8 mouse cellular contexts compared by ENCODE assay signal in genomic region chr4:126556809-126557711, GRCm38 (mm10). TPM values are rescaled to one million over a fixed set of nuclear protein-coding genes. Genes with fewer than 3 reads are reported as not detected.
A peak's percentile ranks its signal among the peaks of the same experiment; 100 is the strongest.
DNase-seq lines count a peak whose midpoint lies in the region; ATAC-seq and TF ChIP-seq lines count a peak whose summit lies in the region.

Clspn (plus strand) TSS chr4:126556935.

- peak within 1 kb of the TSS; percentile 69 for H3K4me2 ChIP-seq in forebrain, embryonic 16.5 days (ENCODE audit: low read length)
- H3K4me2 ChIP-seq in lung, postnatal 0 days (replicated peaks; ENCODE audit: low read depth, low read length) = peak within 1 kb of the TSS; percentile 94

- no peaks in the 10 kb centered on the region for H3K27me3 ChIP-seq in forebrain, embryonic 16.5 days (replicated peaks; ENCODE audit: control insufficient read depth, insufficient read depth, low read length)
- H3K27me3 ChIP-seq in lung, postnatal 0 days (replicated peaks; ENCODE audit: insufficient read depth, low read length) = no peaks in the 10 kb centered on the region

- H3K4me1 ChIP-seq in forebrain, embryonic 16.5 days (replicated peaks; ENCODE audit: control insufficient read depth, insufficient read depth, low read length) = peaks cover 9% of the 10 kb centered on the region
- H3K4me1 ChIP-seq in lung, postnatal 0 days (ENCODE audit: insufficient read depth, low read depth, low read length) = no peaks in the 10 kb centered on the region

- H3K36me3 ChIP-seq in forebrain, embryonic 16.5 days (ENCODE audit: control insufficient read depth, insufficient read depth) = no peaks in the 10 kb centered on the region
- no peaks in the 10 kb centered on the region for H3K36me3 ChIP-seq in lung, postnatal 0 days (ENCODE audit: insufficient read depth, low read length)

- no peak for TF ChIP-seq CTCF in layer of hippocampus, adult 2 months (conservative IDR thresholded peaks at IDR 0.05)
- no peak for TF ChIP-seq CTCF in lung, postnatal 0 days (IDR thresholded peaks at IDR 0.05)

- intact Hi-C loops in heart, postnatal 36 days (cut with DNase I) = loop anchor here (5.0 to 10.0 kb wide), 4 partner anchors 120 to 768 kb away; partner anchors contain the start of gene Psmb2

- ATAC-seq in forebrain, embryonic 16.5 days = peak; percentile 99
- peak; percentile 99 for ATAC-seq in lung, postnatal 0 days

- no peaks in the 10 kb centered on the region for H3K9me3 ChIP-seq in forebrain, embryonic 16.5 days (ENCODE audit: control insufficient read depth, low read length)
- H3K9me3 ChIP-seq in lung, postnatal 0 days (ENCODE audit: low read length) = no peaks in the 10 kb centered on the region

- H3K9ac ChIP-seq in forebrain, embryonic 16.5 days (replicated peaks; ENCODE audit: low read depth, low read length) = peak within 1 kb of the TSS; percentile 54
- H3K9ac ChIP-seq in lung, postnatal 0 days (replicated peaks; ENCODE audit: low read depth) = peak within 1 kb of the TSS; percentile 36; the same call in 1 of the 2 replicates

- DNase-seq in MN1 (ENCODE audit: low spot score) = peak; percentile 87
- peak; percentile 76 to 86 for DNase-seq in cerebellum, adult 18-20 months
- DNase-seq in heart, postnatal 36 days = peak; percentile 82 to 84
- peak; percentile 79 to 80 for DNase-seq in layer of hippocampus, adult 2 months (ENCODE audit: low spot score in 2 of 2)
- DNase-seq in lung, postnatal 0 days (ENCODE audit: low spot score) = peak; percentile 95
- peak; percentile 71 for DNase-seq in ovary, postnatal 10 days (ENCODE audit: low spot score)
- DNase-seq in thymus, postnatal 10 days (ENCODE audit: low spot score in 2 of 2) = peak; percentile 89 to 90

- H3K4me3 ChIP-seq in forebrain, embryonic 16.5 days (replicated peaks; ENCODE audit: low read length) = peak within 1 kb of the TSS; percentile 68
- H3K4me3 ChIP-seq in layer of hippocampus, adult 2 months = peak within 1 kb of the TSS; percentile 58
- peak within 1 kb of the TSS; percentile 69 for H3K4me3 ChIP-seq in lung, postnatal 0 days (ENCODE audit: low read depth, low read length)

- under 1% methylated on average over 52 of the region's 54 CpGs for WGBS in forebrain, embryonic 16.5 days
- under 1% methylated on average over 54 of the region's 54 CpGs for WGBS in lung, postnatal 0 days

- H3K27ac ChIP-seq in forebrain, embryonic 16.5 days (ENCODE audit: low read length) = no peak within 1 kb of the TSS
- no peak within 1 kb of the TSS for H3K27ac ChIP-seq in layer of hippocampus, adult 2 months
- H3K27ac ChIP-seq in lung, postnatal 0 days (ENCODE audit: low read length) = no peak within 1 kb of the TSS

- TF ChIP-seq EP300 in lung, postnatal 0 days (IDR thresholded peaks at IDR 0.05) = no peak

RNA-seq across cellular contexts. Expression of gene Clspn, which starts in this region (rescaled TPM):
- polyA plus RNA-seq in forebrain, embryonic 16.5 days (2015; fragmentation: Nextera tagmentation; extraction: Ambion mirVana) = 12.0 and 13.6 TPM in 2 replicates
- total RNA-seq in heart, postnatal 36 days (2021) = under 1 TPM; 0.53 to 0.84 TPM
- 1 to 10 TPM; 1.6 to 2.2 TPM for total RNA-seq in layer of hippocampus, adult 2 months (2021)
- 3.2 and 3.5 TPM in 2 replicates for polyA plus RNA-seq in lung, postnatal 0 days (2015; fragmentation: Nextera tagmentation; extraction: Ambion mirVana)

Comparison
In these comparisons a context has a peak if more than half of its experiments do, and no peak if none do; other contexts are left out.
1. Peak in DNase-seq in heart, postnatal 36 days; RNA of the gene not detected or under 1 TPM.